Mouse (Mus musculus) testis, postnatal 10 days (tissue): ENCODE measurements around the gene E2f3.

Experiments
- DNase-seq: peaks from one replicate; pipeline ENCODE4 v3.0.0; 2021; ENCODE audit warnings: low spot score

E2f3 gene

GRCm38 (mm10) chr13:29977358-29977757 lies 8.5 kb downstream of the E2f3 start:
- no peak for DNase-seq

DNA sequence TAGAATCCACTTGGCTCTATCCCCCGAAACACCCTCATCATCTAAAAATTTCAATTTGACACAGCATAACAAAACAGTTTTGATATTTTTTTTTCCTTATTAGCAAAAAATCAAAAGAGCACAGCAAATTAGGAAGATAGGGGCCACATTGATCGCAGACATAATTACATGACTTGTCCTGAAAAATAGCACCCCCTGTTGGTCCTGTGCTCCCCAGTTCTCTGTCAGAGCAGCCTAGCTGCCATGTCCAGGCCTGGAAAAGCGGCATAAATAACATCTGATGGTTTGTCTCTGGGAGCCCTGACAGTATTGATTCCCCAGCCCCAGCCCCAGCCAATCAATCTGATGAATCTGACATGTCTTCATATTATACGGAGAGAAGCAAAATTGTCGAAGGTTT lies 11.8 kb downstream of the E2f3 start:
- no peak for DNase-seq

DNA sequence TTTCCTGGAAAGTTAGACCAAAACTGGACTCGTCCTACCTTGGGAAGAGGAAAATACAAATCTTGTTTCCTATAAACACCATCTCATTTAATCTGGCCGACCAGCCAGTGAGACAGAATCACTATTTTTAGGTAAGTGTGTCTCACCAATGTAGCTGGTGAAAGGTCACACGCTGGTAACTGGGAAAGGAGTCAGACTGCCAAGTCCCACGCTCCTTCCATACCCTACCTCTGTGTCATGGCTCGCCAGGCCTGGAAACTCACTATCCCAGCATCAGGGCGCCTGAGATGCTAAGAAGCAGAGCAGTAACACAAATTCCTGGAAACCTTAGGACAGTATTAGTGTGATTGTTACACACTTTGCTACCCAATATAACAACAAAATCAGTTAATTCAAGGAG lies 12.3 kb downstream of the E2f3 start:
- no peak for DNase-seq

DNA sequence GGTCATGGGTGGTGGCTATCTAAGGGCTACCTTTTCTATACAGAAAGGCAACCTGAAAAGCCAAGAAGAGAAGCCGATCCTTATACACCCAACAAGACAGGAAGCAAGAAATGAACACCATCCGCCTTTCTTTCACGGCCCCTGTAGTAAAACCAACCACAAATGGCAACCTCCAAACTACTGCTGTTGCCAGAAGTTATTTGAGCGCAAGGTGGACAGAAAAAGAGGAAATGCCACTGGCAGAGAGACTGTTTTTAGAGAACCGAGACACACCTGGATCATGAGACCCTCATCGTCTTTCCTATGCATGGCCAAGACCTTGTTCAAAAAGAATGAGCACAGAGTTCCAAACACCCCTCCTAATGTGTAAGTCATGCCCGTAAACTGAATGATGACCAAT lies 15.5 kb downstream of the E2f3 start:
- DNase-seq: no peak

- no peak for DNase-seq
Observed at GRCm38 (mm10) chr13:29968636-29969035, 17.2 kb downstream of the E2f3 start.

DNA sequence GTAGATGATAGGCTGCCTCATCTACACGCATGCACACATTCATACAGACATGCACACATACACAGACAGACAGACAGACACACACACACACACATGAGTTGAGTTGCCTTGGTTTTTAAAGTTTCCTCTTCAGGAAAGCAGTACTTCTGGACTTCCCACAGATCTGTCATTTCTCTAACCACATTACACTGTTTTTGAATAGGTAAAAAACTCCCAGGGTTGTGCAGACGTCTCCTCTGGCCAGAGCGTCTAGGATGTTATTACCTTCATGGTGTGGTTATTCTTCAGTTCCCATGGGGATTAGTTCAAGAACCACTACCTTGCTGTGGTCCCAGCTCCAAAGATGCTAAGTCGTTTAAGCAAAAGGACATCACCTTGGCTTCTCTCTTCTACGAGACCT lies 18.5 kb downstream of the E2f3 start:
- no peak for DNase-seq

DNA sequence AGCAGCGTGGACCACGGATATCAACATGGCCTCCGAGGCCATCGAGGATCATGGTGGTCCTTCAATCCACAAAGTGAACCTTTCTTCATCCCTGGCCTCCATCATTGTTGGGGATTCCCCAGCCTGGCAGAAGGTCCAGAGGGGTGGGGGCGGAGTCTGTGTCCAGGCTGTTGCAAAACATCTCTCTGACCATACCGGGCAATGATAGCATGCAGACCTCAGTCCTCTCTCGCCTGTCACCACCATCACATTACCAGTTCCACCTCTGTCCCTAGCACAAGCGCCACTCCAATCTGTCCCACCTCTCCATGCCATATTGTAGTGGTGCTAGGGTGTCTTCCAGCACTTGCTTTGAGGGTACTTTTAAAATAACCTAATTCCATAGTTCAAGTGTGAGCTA lies 18.9 kb downstream of the E2f3 start:
- DNase-seq: no peak

GRCm38 (mm10) chr13:29964087-29964486 lies 21.8 kb downstream of the E2f3 start:
- no peak for DNase-seq

GRCm38 (mm10) chr13:29960416-29960815 lies 25.4 kb downstream of the E2f3 start:
- DNase-seq: no peak

- DNase-seq: no peak
Observed at GRCm38 (mm10) chr13:29957731-29958254, 28.1 kb downstream of the E2f3 start.

- DNase-seq: peak; percentile 48
Observed at GRCm38 (mm10) chr13:29956821-29957421, 28.9 kb downstream of the E2f3 start.

GRCm38 (mm10) chr13:29955296-29955695 lies 30.6 kb downstream of the E2f3 start:
- no peak for DNase-seq

DNA sequence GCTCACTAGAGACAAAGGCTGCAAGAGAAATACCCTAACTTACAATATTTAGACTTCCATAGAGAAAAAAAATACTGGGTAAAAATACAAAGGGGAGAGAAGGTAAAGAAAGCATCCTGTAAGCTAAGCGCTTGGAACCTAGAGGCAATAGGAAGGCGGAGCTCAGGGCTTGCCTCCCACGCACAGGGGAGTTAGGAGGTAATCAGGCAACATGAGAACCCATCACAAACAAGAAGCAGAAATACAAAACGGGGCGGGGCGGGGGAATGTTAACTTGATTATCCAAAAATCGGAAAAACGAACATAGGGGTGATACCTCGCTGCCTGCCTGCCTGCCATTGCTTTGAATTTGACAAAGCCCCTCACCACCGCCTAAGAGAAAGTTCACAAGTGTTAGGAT lies 31.1 kb downstream of the E2f3 start:
- no peak for DNase-seq

- DNase-seq: no peak
Observed at GRCm38 (mm10) chr13:29953417-29954045, 32.3 kb downstream of the E2f3 start.

DNA sequence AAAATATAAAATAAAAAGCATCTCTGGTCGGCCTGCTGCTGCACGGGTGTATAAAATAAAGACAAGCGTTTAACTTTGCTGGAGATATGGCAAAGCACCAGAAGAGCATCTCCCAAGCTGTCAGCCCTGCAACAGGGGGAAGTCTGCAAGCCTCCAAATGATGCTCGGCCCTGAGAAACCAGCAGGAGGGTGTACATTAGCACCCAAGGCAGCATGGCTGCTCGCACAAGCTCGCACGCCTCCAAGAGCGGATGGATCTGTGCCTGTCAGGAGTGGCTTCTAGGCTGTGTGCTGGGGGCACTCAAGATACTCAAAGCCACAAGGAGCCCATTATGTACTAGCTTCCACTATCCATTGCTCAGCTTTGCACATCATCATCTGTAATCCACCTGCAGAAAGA lies 39.8 kb downstream of the E2f3 start:
- no peak for DNase-seq

DNA sequence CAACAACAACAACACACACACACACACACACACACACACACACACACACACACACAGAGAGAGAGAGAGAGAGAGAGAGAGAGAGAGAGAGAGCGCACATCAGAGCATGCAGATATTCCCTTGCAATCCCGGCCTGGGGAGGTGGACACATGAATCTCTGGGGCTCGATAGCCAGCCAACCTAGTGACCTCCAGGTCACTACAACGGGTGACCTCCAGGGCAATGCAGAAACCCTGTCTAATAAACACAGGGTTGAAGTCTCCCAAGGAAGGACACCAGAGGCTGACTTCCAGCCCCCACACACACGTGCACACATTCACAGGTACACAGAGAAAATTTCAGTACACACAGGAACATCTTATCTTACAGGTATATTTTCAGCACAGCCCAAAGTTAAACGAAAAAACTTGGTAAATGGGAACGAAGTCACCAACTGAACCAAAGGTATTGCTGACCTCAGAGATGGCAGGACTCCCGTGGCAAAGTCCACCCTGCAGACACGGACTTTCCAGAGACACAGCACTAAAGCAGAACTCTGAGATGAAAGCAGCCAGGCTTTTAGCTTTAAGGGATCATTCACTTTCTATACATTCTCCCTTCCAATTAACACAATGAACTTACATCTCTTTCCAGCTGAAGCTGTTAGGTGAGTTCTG lies 40.8 kb downstream of the E2f3 start:
- DNase-seq: no peak

GRCm38 (mm10) chr13:29944493-29944892 lies 41.4 kb downstream of the E2f3 start:
- no peak for DNase-seq

GRCm38 (mm10) chr13:29943541-29944039 lies 42.3 kb downstream of the E2f3 start:
- DNase-seq: no peak

DNA sequence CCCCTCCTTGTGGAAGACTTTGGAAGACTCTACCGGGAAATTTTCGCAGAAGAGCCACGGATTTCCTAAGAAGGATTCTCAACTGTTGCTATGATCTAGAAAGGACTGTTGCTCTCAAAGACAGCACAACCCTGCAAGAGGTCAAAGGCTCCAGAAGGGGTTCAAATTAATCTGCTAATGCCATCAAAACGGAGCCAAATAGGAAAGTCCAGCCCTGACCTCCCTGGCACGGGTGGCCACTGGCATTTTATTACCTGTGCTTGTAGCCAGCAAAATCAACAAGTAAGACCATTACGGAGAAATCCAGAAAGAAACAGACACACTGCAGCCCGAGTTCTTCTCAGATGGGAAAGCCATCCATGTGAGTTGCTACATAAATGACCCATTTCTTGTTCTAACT lies 45.8 kb downstream of the E2f3 start:
- DNase-seq: no peak

DNA sequence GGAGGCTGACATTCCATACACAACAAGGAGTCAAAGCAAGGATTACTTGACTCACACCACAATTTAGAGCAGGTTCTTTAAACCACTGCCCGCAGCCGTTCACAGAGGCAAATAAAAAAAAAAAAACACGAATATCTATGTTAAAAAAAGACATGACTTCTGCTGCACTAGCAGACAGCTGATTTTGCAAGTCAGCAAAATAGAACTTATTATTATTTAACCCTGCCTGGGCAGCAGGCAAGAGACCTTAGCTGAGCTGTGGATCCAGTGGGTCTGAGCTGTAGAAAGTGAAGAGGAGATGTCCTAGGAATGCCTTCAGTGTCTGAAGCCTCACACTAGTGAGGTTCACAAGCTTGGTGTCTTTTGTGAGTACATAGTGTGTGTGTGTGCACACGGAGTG lies 46.5 kb downstream of the E2f3 start:
- no peak for DNase-seq

GRCm38 (mm10) chr13:29938776-29939175 lies 47.1 kb downstream of the E2f3 start:
- no peak for DNase-seq

- no peak for DNase-seq
Observed at GRCm38 (mm10) chr13:29926168-29926567, 59.7 kb downstream of the E2f3 start.

GRCm38 (mm10) chr13:29919841-29920240 lies 66.0 kb downstream of the E2f3 start:
- DNase-seq: no peak
